Comparison of ENCODE assay signal across 8 mouse cellular contexts in the genomic region with DNA sequence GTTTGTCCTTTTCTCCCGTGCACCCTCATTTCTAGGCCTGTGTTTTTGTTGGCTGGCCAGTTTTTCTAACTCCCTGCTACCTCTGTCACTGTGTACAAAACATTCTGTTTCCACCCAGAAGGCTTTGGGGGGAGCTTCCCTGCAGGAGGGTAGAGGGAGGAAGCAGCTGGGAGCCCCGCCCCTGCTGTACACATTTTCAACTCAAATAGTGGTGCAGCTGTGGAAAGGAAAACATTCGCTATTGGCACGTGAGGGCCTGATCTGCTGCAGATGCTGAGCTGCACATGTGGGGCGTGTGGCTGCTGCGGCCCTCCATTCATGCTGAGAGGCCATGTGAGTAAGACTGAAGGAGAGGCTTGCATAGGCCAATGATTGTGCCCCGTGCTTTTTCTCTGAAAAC.
DNase-seq lines count a peak whose midpoint lies in the region; ATAC-seq lines count a peak whose summit lies in the region.
"Had no signal": no experiment of that assay in that cellular context is flagged by ENCODE, and none has a peak within 500 bp of the region (broad histone marks: within the 10 kb centered on the region; RNA-seq: fewer than 3 reads in every experiment).

No protein-coding gene starts in this region.

- no peak overlapping the region for H3K4me2 ChIP-seq in midbrain, embryonic 13.5 days (replicated peaks)
- H3K4me2 ChIP-seq: neural tube, embryonic 12.5 days had no signal

- H3K9ac ChIP-seq in midbrain, embryonic 13.5 days (replicated peaks), result no peak overlapping the region
- H3K9ac ChIP-seq: neural tube, embryonic 12.5 days had no signal

- WGBS in midbrain, embryonic 10.5 days, result 79% methylated on average over 7 of the region's 7 CpGs
- 82% methylated on average over 7 of the region's 7 CpGs for WGBS in midbrain, embryonic 13.5 days

- 0 out of 2 replicates have a peak, but pooled peaks cover 3% of the 10 kb centered on the region for H3K4me1 ChIP-seq in midbrain, embryonic 10.5 days
- no peaks in the 10 kb centered on the region for H3K4me1 ChIP-seq in midbrain, embryonic 13.5 days (replicated peaks)
- H3K4me1 ChIP-seq: neural tube, embryonic 12.5 days had no signal

- H3K27me3 ChIP-seq in midbrain, embryonic 10.5 days (ENCODE audit: low read depth, poor library complexity, severe bottlenecking), result no peaks in the 10 kb centered on the region
- no peaks in the 10 kb centered on the region for H3K27me3 ChIP-seq in midbrain, embryonic 13.5 days
- H3K27me3 ChIP-seq: neural tube, embryonic 12.5 days had no signal

- no peak overlapping the region for H3K27ac ChIP-seq in midbrain, embryonic 10.5 days (replicated peaks)
- no peak overlapping the region for H3K27ac ChIP-seq in midbrain, embryonic 13.5 days
- H3K27ac ChIP-seq: neural tube, embryonic 12.5 days had no signal

- no peak overlapping the region for H3K4me3 ChIP-seq in midbrain, embryonic 10.5 days
- no peak overlapping the region for H3K4me3 ChIP-seq in midbrain, embryonic 13.5 days (replicated peaks)
- H3K4me3 ChIP-seq: neural tube, embryonic 12.5 days had no signal

- peak; percentile 24 for DNase-seq in midbrain, embryonic 10.5 days (ENCODE audit: low spot score)
- peak; percentile 62 for DNase-seq in heart, adult 8-10 months (ENCODE audit: low spot score)
- DNase-seq in kidney, postnatal 25 days, result peak; percentile 5 to 59
- DNase-seq in thymus, adult 18-20 months, result peak; percentile 51
- no peak for DNase-seq in yolk sac, embryonic 10.5 days (ENCODE audit: low spot score)
- no peak for DNase-seq in c-Kit-positive CD71-positive TER-119-positive erythroid progenitor cells, embryonic 14.5 days (ENCODE audit: low spot score)

- no peak for ATAC-seq in midbrain, embryonic 13.5 days

- no peaks in the 10 kb centered on the region for H3K36me3 ChIP-seq in midbrain, embryonic 10.5 days
- no peaks in the 10 kb centered on the region for H3K36me3 ChIP-seq in midbrain, embryonic 13.5 days
- H3K36me3 ChIP-seq: neural tube, embryonic 12.5 days had no signal

- no peaks in the 10 kb centered on the region for H3K9me3 ChIP-seq in midbrain, embryonic 10.5 days (replicated peaks)
- H3K9me3 ChIP-seq in midbrain, embryonic 13.5 days, result no peaks in the 10 kb centered on the region
- H3K9me3 ChIP-seq: neural tube, embryonic 12.5 days had no signal

Comparison
In these comparisons a context has a peak if more than half of its experiments do, and no peak if none do; other contexts are left out.
1. DNase-seq: peak in midbrain, embryonic 10.5 days (single experiment), heart, adult 8-10 months (single experiment), kidney, postnatal 25 days (2 of 2) and thymus, adult 18-20 months (2 of 2); none in yolk sac, embryonic 10.5 days (single experiment) and c-Kit-positive CD71-positive TER-119-positive erythroid progenitor cells, embryonic 14.5 days (single experiment).